Mouse (Mus musculus): ENCODE data around the gene Hcar1.

The Hcar1 gene

DNA sequence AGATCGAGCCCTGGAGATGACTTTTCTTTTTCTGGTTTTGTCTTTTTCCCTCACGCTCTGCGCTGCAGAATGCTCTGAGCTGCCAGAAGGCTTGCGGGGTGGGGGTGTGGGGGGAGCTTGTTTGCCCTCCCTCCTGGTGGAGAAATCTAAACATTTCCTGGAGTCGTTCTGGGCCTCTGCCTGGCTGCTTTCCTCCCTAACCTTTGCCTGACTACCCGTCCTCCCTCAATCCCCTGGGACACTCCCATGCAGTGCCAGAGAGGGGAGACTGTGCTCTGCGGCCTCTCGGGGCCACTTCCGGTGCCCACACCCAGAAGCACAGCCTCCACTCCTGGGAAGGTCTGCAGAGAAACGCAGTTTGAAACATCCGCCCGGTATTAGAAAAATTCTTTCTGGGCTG, at the start of gene Hcar1:
Gene Hcar1, minus strand, starts transcription at position 93 of the 400 bp plus-strand sequence.
- DNase-seq (ENCODE audit: extremely low spot score, low spot score), result no peak

DNA sequence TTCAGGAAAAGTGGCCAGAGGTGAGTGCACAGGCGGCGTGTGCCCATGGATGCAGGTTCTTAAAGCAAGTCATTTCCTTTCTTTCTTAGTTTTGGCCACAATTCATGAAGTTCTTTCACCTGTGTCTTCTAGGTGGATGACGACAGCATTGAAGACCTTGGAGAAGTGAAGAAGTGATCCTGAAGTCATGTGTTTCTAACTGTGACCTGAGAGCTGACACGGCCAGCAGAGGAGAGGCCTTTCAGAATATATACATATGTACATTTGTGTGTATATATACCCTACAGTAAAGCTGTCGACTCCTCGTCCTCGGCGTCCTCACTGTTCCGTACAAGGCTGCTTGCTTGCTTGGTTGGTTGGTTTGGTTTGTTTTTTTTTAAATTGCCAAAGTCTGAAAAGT, 47.3 kb upstream of the Hcar1 start, which contains the start of gene Gm43518:
Gene Gm43518, plus strand, starts transcription at position 301 of the 400 bp plus-strand sequence.
- no peak for DNase-seq (ENCODE audit: extremely low spot score, low spot score)

DNA sequence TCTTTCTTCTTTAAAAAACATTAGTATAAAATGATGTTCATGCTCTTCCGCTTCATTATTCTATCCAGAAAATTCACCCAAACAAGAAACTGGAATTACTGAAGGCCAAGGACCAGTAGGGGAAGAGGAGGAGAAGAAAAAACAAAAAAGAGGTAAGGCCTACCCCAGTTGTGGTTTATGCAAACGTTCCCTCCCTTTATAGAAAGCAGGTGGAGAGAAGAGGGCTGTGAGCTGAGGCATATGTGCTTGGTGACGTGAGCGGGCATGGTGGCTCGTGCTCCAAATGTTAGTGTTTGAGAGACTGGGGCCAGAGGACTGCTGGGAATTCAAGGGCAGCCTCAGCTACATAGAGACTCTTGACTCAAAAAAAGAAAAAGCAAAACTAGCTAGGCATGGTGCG, 42.3 kb upstream of the Hcar1 start:
- no peak for DNase-seq (ENCODE audit: extremely low spot score, low spot score)

DNA sequence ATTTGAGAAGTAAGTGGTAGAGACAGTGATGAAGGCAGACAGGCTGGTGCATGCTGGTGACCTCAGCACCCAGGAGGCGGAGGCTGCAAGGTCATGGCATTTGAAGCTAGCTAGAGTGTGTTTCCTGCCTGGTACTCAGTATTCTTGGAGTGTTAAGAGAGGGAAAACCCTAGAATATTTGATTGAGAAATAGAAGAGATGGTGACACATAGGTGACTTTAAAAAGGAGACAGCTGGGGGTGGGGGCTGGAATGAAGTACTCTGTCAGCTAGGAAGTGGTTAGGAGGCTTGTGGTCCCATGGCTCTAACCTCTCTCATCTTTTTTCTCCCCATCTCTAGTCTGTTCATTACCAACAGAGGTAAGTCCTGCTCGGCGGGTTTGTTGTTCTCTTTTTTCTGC, 35.0 kb upstream of the Hcar1 start:
- no peak for DNase-seq (ENCODE audit: extremely low spot score, low spot score)

DNA sequence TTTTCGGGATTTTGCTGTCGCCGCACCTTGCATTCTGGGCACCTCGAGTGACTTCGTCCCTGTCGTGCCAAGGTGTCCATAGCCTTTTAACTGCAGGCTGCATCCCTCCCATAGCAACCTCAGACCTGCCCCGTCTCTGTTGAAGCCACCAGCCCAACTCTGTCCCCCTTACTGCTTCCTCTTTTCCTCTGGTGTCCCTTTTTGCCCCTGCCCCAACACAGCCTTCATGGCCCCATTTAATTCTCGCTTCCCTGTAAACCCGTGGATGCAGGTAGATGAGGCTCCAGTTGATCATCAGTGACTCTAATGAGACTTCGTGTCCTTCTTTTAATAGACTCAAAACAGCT, 27.8 kb upstream of the Hcar1 start:
- DNase-seq (ENCODE audit: extremely low spot score, low spot score), result no peak

DNA sequence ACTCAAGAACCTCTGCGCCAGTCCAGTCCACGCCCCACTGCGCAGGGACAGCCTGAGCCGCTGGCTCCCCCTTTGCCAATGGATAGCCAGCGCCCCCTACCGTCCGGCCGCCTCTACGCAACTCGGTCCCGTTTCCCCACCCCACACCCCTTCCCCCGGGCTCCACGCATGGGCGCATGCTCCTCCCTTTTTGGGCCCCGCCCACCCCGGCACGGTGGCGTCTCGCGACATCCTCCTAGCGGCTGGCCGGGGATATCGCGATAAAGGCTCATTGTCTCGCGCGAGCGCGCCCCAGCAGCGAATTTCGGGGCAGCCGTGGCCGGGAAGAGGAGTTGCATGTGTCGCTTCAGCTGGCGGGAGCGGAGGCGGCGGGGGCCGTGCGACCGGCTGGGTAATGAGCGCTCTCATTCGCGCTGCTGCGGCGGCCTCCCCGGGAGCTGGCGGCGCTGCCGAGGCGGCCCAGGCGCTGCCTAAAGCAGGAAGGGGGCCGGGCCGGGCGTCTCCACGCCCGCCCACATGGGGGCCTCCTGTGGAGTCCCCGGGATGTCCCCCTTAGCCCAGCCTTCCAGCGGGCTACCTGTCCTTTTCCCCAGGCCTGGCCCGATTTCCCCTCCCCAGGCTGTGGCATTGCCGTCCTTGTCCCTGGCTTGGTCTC, 27.3 kb upstream of the Hcar1 start, which contains the start of gene Denr:
Gene Denr, plus strand, starts transcription at position 200 of the 655 bp plus-strand sequence.
- DNase-seq (ENCODE audit: extremely low spot score, low spot score), result peak; percentile 100

DNA sequence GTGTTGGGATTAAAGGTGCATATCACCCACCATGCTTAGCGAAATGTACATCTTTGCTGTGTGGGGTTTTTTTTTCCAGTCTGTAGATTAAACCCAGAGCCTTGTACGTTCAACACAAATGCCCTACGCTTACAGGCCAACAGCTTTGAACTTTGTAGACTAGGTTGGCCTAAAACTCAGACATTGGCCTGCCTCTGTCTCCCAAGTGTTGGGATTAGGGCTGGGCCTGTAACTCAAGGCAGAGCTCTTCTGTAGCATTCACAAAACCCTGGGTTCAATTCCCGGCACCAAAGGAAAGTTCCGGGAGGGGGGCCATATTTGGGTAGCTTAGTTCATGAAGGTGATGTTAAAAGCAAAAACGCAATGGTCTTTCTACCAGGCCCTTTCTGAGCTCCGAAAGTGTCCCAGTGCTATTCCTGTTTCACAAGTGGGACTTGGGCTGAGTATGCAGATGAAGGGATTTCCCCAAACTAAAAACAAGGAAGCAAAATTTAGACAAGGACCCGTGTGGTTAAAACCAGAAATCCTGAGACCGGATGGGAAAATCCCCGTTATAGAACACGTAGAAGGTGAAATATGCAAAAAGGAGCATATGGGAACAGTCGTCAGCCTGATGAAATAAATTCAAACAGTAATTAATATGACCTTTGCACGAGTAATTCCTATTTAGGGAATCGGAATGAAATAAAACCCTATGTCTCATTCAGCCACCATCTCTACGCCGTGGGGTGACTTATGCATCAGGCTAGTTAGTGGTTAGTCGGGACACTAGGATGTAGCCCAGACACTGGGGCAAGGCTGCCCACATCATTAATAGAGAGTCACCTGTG, 26.5 kb upstream of the Hcar1 start:
- no peak for DNase-seq (ENCODE audit: extremely low spot score, low spot score)

DNA sequence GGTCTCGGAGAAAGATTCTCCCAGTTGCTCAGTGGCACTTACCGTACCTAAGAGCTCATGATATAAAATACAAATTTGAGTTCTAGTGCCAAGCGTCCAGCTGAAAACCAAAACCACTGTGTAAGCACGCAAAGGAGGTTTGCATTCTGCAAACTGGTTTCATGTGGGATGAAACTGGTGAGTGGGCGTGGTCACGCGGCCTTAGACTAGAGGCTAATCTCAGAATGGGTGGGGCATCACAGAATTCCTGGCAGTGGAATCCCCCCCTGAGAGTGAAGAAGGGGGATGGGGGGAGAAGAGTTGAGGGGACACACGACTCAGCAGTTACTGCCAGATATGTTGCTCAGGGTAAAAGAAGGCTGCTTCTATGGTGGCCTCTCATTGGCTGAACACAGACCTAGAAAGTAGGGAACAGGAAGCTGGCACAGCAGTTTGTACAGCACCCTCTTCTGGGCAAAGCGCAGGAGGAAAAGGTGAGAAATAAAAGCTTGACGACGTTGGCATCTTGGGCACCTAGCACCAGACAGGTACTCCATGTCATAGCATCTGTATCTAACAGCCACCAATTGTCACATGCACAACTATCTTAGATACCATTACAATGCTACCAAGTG, 24.3 kb upstream of the Hcar1 start:
- no peak for DNase-seq (ENCODE audit: extremely low spot score, low spot score)

DNA sequence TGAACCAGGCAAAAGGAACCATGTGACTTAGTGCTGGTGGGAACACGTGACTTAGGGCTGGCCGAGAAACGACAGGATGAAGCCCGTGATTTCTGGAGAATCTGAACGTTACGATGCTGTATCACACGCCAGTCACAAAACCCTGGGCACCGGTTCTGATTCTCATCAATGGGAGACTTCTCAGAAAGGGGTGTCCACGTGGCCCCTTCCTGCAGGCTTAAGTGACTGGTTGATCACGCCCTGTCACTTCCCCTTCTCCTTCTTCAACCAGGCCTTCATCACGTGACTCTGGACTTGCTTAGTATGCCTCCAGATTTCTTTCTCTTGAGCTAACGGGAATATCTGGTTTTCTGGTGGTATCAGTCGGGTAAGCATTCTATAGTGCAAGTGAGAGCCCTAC, 17.5 kb upstream of the Hcar1 start:
- DNase-seq (ENCODE audit: extremely low spot score, low spot score), result no peak

DNA sequence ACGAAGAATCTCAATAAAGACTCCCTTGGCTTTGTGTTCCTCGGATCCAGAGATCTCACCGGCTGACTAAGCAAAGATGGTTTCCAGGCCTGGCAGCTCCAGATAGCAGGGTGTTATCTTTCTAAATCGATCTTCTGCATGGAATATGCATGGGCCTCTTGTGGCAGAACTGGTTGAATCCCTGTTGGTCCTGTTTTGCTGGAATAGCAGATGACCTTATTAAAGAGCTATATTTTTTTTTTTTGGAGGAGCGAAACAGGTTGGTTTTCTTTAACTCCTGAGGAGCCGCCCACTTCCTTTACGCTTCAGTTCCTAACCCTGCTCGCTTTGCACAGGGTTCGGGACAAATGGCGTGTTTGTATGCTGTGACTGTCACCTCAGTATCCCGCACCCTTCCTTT, 16.6 kb upstream of the Hcar1 start:
- DNase-seq (ENCODE audit: extremely low spot score, low spot score), result no peak

DNA sequence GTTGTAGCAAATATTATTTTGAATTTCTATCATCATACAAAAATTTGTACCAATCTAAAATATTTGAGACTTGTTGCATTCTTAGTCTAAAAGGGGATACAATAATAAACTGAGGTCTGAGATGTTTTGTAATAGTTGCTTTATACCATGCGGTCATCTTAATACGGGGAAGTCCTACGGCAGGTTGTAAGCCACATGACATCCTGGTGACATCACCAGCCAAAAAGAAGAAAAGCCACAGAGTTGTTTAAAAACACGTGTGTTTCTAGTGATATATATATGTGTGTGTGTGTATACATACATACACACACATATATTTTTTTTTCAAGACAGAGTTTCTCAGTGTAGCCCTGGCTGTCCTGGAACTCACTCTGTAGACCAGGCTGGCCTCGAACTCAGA, 13.7 kb upstream of the Hcar1 start:
- DNase-seq (ENCODE audit: extremely low spot score, low spot score), result no peak

DNA sequence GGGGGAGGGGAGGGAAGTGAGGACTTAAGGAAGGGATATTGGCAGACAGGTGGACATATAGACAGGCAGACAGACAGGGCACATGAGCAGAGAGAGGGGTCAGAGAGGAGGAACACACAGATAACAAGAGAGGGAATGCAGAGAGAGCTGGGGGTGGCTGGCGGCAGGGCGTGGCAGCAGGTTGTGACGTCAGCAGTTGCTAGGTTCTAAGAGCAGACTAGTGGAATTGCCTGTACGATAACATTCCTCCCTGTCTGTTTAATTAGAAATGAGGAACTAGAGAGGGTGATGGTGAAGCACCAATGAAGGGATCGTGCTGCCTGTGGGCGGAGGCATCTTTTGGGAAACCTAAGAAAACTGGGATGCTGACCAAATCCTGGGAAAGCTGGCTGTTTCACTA, 11.8 kb upstream of the Hcar1 start:
- no peak for DNase-seq (ENCODE audit: extremely low spot score, low spot score)

DNA sequence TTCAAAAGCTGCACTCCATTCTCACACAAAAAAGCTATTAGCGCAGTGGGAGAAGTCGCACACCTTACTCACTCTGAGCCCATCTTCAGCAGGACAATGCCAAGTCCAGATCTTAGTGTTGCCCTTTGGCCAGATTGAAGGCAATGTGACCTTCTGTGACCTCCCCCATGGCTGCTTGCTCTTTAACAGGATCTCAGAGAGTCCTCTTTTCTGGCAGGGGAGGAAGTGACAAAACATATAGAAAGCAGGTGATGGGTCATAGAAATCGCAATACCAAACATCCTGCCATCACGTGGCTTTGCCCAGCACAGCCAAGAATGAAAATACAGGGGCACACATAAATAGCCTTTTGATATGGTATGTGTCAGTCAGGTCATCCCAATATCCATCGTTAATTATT, 11.2 kb upstream of the Hcar1 start:
- DNase-seq (ENCODE audit: extremely low spot score, low spot score), result no peak

DNA sequence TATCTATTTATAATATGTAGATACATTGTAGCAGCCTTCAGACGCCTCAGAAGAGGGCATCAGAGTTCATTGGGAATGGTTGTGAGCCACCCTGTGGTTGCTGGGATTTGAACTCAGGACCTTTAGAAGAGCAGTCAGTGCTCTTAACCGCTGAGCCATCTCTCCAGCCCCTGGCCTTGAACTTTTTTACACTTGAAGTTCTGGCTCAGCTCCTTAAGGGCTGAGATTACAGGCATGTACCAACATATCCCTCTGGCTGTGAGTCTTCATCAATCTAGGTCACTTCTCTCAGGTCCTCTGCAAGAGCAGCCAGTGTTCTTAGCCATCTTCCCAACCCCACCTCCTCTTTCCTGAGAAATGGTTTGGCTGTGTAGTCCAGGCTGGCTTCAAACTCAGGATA, 10.5 kb upstream of the Hcar1 start:
- no peak for DNase-seq (ENCODE audit: extremely low spot score, low spot score)

DNA sequence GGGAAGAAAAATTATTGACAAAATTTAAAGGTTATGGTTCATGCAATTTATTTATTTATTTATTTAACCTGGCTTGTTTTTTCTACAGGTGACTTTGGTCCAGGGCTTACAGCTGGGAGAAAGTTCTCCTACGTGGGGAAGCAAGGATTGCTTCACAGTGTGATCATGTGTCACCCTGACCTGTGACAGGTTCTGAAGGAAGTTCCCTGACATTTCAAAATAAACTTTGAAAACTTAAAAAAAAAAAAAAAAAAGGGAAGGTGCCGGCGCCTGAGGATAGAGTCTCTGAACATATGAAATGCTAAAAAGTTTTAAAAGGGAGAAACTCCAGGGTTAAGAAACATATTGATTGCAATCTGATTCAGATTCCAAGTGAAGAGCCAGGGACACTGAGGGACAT, 6.5 kb upstream of the Hcar1 start:
- DNase-seq (ENCODE audit: extremely low spot score, low spot score), result no peak

DNA sequence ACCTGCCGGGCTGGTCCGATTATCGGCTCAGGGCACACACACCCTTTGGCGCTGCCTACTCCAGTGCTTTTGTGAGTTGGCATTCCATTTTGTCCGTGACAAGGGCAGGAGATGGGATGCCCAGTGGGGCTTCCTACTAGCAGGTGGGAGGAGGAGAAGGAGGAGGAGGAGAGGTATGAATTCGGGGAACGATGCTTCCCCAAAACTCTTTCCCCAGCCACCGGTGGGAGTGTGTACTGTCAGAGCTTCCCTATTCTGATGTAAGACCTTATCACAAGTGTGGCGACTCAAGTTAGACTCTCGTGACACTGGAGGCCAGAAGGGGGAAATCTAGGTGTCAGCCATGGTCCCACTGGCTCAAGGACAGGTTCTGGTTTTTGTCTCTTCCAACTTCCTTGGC, 4.5 kb upstream of the Hcar1 start:
- no peak for DNase-seq (ENCODE audit: extremely low spot score, low spot score)

DNA sequence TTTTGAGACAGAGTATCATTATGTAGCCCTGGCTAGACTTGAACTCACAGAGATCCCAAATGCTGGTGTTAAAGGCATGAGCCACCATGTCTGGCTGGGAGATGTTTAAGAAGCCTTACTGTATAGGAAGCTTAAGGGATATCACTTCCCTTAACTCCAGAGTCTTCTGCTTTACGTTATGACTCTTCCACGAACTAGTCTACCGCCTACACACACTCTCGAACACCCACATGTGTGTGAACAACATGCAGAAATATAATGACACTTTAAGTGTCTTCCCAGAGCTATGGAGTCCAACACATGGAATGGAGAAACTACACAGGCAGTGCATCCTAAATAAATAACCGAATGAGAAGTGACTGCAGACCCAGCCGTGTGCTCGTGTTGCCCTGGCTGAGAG, 4.1 kb upstream of the Hcar1 start:
- DNase-seq (ENCODE audit: extremely low spot score, low spot score), result no peak

DNA sequence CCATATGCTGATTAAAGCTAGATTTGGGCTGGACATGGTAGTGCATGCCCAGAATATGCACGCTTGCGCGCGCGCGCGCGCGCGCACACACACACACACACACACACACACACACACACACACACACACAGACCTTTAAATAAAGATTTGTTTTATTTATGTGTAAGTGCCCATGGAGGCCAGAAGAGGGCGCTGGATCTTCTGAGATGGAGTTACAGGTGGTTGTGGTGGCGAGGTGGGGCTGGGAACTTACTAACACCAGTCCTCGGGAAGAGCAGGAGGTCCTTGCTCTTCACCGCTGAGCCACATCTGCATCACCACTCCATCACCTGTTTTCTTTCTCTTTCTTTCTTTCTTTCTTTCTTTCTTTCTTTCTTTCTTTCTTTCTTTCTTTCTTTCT, 958 bp upstream of the Hcar1 start:
- no peak for DNase-seq (ENCODE audit: extremely low spot score, low spot score)

DNA sequence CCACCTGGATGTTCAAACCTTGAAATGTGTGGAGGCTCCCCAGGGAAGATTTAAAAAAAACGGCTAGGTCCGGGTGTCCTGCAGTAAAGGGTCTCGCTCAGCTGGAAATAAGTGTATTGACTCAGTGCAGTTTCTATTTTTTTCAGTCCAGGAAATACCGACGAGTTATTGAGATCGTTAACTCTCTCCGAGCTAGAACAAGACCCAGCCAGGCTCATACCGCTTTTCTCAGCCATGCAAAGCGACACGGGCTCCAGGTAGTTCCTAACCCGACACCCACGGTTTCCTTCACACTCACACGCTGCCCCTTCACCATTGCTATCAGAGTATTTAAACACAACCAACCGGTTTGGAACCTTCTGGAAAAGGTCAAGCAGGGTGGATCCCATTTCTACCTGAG, 1.8 kb downstream of the Hcar1 start:
- no peak for DNase-seq (ENCODE audit: extremely low spot score, low spot score)

DNA sequence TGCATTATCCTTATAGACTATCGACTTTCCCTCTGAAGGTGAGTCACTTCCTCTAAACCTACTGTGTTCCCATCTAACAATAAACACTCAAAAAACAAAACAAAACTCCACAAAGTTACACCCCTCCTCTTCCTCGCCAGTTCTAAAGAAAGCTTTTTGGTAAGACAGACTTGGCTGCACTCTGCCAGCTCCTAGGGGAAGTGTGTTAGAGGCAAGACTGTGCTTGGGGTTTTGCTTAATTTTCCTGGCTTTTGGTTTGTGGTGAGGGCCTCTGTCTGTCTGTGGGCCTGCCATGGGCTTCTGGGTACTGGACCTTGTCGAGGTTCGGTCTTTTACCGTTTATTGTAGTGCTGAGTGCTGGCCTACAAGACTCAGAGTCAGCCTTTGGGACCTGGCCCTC, 5.6 kb downstream of the Hcar1 start:
- DNase-seq (ENCODE audit: extremely low spot score, low spot score), result no peak

DNA sequence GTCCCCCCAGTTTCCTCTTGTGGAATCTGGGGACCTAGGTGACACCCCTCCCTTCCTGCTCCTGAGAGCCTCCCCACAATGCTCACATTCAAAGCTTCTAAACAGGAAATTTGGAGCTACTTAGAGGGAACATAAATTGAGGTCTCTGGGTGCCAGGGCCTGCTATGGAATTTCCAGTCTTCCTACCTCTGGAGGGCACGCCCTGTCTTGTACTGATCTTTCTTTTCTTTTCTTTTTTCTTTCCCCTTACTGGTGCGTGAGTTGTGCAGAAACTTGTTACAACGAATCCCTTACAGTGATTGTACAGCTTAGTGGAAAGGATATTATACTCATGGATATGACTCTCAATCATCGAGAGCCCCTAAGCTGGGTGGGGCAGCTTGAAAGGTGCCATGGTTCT, 10.2 kb downstream of the Hcar1 start:
- no peak for DNase-seq (ENCODE audit: extremely low spot score, low spot score)

DNA sequence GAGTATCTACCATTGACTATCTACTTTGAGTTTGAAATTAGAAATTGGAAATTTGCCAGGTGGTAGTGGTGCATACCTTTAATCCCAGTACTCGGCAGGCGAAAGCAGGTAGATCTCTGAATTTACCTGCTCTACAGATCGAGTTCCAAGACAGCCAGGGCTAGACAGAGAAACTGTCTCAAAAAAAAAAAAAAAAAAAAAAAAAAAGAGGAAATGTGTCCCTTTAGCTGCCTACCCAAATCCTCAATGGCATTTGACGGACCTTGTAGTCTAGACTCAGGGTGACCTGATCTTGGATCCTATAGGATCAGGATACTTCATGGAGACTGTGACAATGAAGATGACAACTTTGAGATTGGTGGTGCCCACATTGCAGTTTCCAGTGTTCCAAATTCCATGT, 13.4 kb downstream of the Hcar1 start:
- no peak for DNase-seq (ENCODE audit: extremely low spot score, low spot score)

DNA sequence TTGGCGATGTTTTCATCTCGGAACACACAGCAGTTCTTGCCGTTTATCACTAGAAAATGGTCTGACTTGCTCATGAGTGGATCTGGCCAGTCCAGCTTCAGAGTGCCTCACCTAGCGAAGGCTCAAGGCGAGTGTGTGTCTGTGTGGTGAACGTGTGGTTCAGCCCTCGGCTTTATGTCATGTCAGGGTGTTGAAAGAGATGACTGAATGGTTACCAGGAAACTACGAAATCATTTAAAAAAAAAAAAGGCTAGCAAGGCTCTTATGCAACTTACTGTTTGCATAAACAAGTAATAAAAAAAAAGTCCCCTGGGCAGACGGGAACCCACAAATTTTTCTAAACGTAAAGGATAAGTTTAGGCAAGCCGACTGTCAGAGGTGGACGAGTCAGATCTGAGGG, 14.5 kb downstream of the Hcar1 start, which contains the start of gene Hcar2:
Gene Hcar2, minus strand, starts transcription at position 135 of the 400 bp plus-strand sequence.
- DNase-seq (ENCODE audit: extremely low spot score, low spot score), result no peak
